Mouse (Mus musculus): ENCODE measurements around the gene Ralbp1. TPM values are rescaled to one million over a fixed set of nuclear protein-coding genes. Genes with fewer than 3 reads are reported as not detected.

The Ralbp1 gene
- polyA plus RNA-seq, 1 experiment = 21.9 TPM

GRCm38 (mm10) chr17:65929319-65929978 is 43.9 kb upstream of the Ralbp1 start:
- H3ac ChIP-seq (ENCODE audit: control insufficient read depth, insufficient read length, low read depth) = no peak overlapping the region
- H3K79me2 ChIP-seq (ENCODE audit: control insufficient read depth, insufficient read depth) = no peaks in the 10 kb centered on the region
- H3K36me3 ChIP-seq (ENCODE audit: control insufficient read depth, insufficient read depth) = peaks cover 18% of the 10 kb centered on the region
- TF ChIP-seq USF1 (IDR thresholded peaks at IDR 0.05; ENCODE audit: low read depth) (no peak), MYOD1 (IDR thresholded peaks at IDR 0.05; ENCODE audit: control insufficient read depth, insufficient read length, low read depth) (no peak), MYOG (IDR thresholded peaks at IDR 0.05; ENCODE audit: control insufficient read depth, extremely low read depth, insufficient read length) (no peak), CEBPB (IDR thresholded peaks at IDR 0.05; ENCODE audit: low read depth) (no peak)
- H3K79me3 ChIP-seq (ENCODE audit: low read depth) = no peaks in the 10 kb centered on the region
- H3K27me3 ChIP-seq (ENCODE audit: control insufficient read depth, insufficient read depth, insufficient read length) = no peaks in the 10 kb centered on the region
- no peak overlapping the region for H3K4me3 ChIP-seq (ENCODE audit: insufficient read depth, poor library complexity, severe bottlenecking)

GRCm38 (mm10) chr17:65927077-65927476 is 41.5 kb upstream of the Ralbp1 start:
- Histone ChIP-seq H3K79me2 (ENCODE audit: control insufficient read depth, insufficient read depth) (no peaks in the 10 kb centered on the region), H3K4me3 (ENCODE audit: insufficient read depth, poor library complexity, severe bottlenecking) (no peak overlapping the region), H3K79me3 (ENCODE audit: low read depth) (no peaks in the 10 kb centered on the region), H3K27me3 (ENCODE audit: control insufficient read depth, insufficient read depth, insufficient read length) (no peaks in the 10 kb centered on the region), H3ac (ENCODE audit: control insufficient read depth, insufficient read length, low read depth) (no peak overlapping the region), H3K36me3 (ENCODE audit: control insufficient read depth, insufficient read depth) (peaks cover 17% of the 10 kb centered on the region)
- TF ChIP-seq MYOG (IDR thresholded peaks at IDR 0.05; ENCODE audit: control insufficient read depth, extremely low read depth, insufficient read length) (no peak), CEBPB (IDR thresholded peaks at IDR 0.05; ENCODE audit: low read depth) (no peak), FOSL1 (IDR thresholded peaks at IDR 0.05; ENCODE audit: insufficient read depth, low read length, poor library complexity, severe bottlenecking) (no peak), CTCF (IDR thresholded peaks at IDR 0.05; ENCODE audit: control insufficient read depth, insufficient read depth, insufficient read length) (no peak), MYOD1 (IDR thresholded peaks at IDR 0.05; ENCODE audit: control insufficient read depth, insufficient read length, low read depth) (no peak), USF1 (IDR thresholded peaks at IDR 0.05; ENCODE audit: low read depth) (no peak), MAX (IDR thresholded peaks at IDR 0.05) (no peak)

- Histone ChIP-seq H3K36me3 (ENCODE audit: control insufficient read depth, insufficient read depth) (peaks cover 24% of the 10 kb centered on the region), H3ac (ENCODE audit: control insufficient read depth, insufficient read length, low read depth) (no peak overlapping the region), H3K4me3 (ENCODE audit: insufficient read depth, poor library complexity, severe bottlenecking) (no peak overlapping the region), H3K27me3 (ENCODE audit: control insufficient read depth, insufficient read depth, insufficient read length) (no peaks in the 10 kb centered on the region), H3K79me3 (ENCODE audit: low read depth) (no peaks in the 10 kb centered on the region), H3K79me2 (ENCODE audit: control insufficient read depth, insufficient read depth) (no peaks in the 10 kb centered on the region)
- no peak for TF ChIP-seq MYOD1 (IDR thresholded peaks at IDR 0.05; ENCODE audit: control insufficient read depth, insufficient read length, low read depth)
- no peak for TF ChIP-seq MAX (IDR thresholded peaks at IDR 0.05)
- no peak for TF ChIP-seq CTCF (IDR thresholded peaks at IDR 0.05; ENCODE audit: control insufficient read depth, insufficient read depth, insufficient read length)
- no peak for TF ChIP-seq MYOG (IDR thresholded peaks at IDR 0.05; ENCODE audit: control insufficient read depth, extremely low read depth, insufficient read length)
- TF ChIP-seq FOSL1 (IDR thresholded peaks at IDR 0.05; ENCODE audit: insufficient read depth, low read length, poor library complexity, severe bottlenecking) = no peak
- no peak for TF ChIP-seq USF1 (IDR thresholded peaks at IDR 0.05; ENCODE audit: low read depth)
- TF ChIP-seq CEBPB (IDR thresholded peaks at IDR 0.05; ENCODE audit: low read depth) = no peak
Measured at GRCm38 (mm10) chr17:65924218-65924617, 38.6 kb upstream of the Ralbp1 start.

- Histone ChIP-seq H3K36me3 (ENCODE audit: control insufficient read depth, insufficient read depth) (peaks cover 24% of the 10 kb centered on the region), H3K4me3 (ENCODE audit: insufficient read depth, poor library complexity, severe bottlenecking) (no peak overlapping the region)
Measured at GRCm38 (mm10) chr17:65921975-65922374, 36.4 kb upstream of the Ralbp1 start.

GRCm38 (mm10) chr17:65919235-65919634 is 33.6 kb upstream of the Ralbp1 start:
- H3K4me3 ChIP-seq (ENCODE audit: insufficient read depth, poor library complexity, severe bottlenecking) = no peak overlapping the region
- no peaks in the 10 kb centered on the region for H3K27me3 ChIP-seq (ENCODE audit: control insufficient read depth, insufficient read depth, insufficient read length)
- no peaks in the 10 kb centered on the region for H3K79me2 ChIP-seq (ENCODE audit: control insufficient read depth, insufficient read depth)
- no peaks in the 10 kb centered on the region for H3K79me3 ChIP-seq (ENCODE audit: low read depth)
- H3ac ChIP-seq (ENCODE audit: control insufficient read depth, insufficient read length, low read depth) = no peak overlapping the region
- no peak for TF ChIP-seq MYOD1 (IDR thresholded peaks at IDR 0.05; ENCODE audit: control insufficient read depth, insufficient read length, low read depth)
- peaks cover 14% of the 10 kb centered on the region for H3K36me3 ChIP-seq (ENCODE audit: control insufficient read depth, insufficient read depth)

More at GRCm38 (mm10) chr17:65921975-65922374, 36.4 kb upstream of the Ralbp1 start:
- Histone ChIP-seq H3K27me3 (ENCODE audit: control insufficient read depth, insufficient read depth, insufficient read length) (no peaks in the 10 kb centered on the region), H3ac (ENCODE audit: control insufficient read depth, insufficient read length, low read depth) (no peak overlapping the region), H3K79me3 (ENCODE audit: low read depth) (no peaks in the 10 kb centered on the region), H3K79me2 (ENCODE audit: control insufficient read depth, insufficient read depth) (no peaks in the 10 kb centered on the region)
- no peak for TF ChIP-seq MAX (IDR thresholded peaks at IDR 0.05)

GRCm38 (mm10) chr17:65916135-65916668 is 30.6 kb upstream of the Ralbp1 start:
- H3K36me3 ChIP-seq (ENCODE audit: control insufficient read depth, insufficient read depth) = no peaks in the 10 kb centered on the region
- no peaks in the 10 kb centered on the region for H3K79me2 ChIP-seq (ENCODE audit: control insufficient read depth, insufficient read depth)
- H3K79me3 ChIP-seq (ENCODE audit: low read depth) = no peaks in the 10 kb centered on the region
- H3K4me3 ChIP-seq (ENCODE audit: insufficient read depth, poor library complexity, severe bottlenecking) = no peak overlapping the region
- H3K27me3 ChIP-seq (ENCODE audit: control insufficient read depth, insufficient read depth, insufficient read length) = no peaks in the 10 kb centered on the region
- no peak overlapping the region for H3ac ChIP-seq (ENCODE audit: control insufficient read depth, insufficient read length, low read depth)
- TF ChIP-seq MYOG (IDR thresholded peaks at IDR 0.05; ENCODE audit: control insufficient read depth, extremely low read depth, insufficient read length) = no peak
- TF ChIP-seq MYOD1 (IDR thresholded peaks at IDR 0.05; ENCODE audit: control insufficient read depth, insufficient read length, low read depth) = no peak
- no peak for TF ChIP-seq FOSL1 (IDR thresholded peaks at IDR 0.05; ENCODE audit: insufficient read depth, low read length, poor library complexity, severe bottlenecking)
- TF ChIP-seq MAX (IDR thresholded peaks at IDR 0.05) = no peak
- TF ChIP-seq CEBPB (IDR thresholded peaks at IDR 0.05; ENCODE audit: low read depth) = no peak
- TF ChIP-seq CTCF (IDR thresholded peaks at IDR 0.05; ENCODE audit: control insufficient read depth, insufficient read depth, insufficient read length) = no peak
- TF ChIP-seq USF1 (IDR thresholded peaks at IDR 0.05; ENCODE audit: low read depth) = no peak
